Mouse (Mus musculus) forebrain, embryonic 10.5 days (tissue): ENCODE data around the gene Selenos. TPM values are rescaled to one million over a fixed set of nuclear protein-coding genes. Genes with fewer than 3 reads are reported as not detected.
"Not testable (repeated sequence)": the region's sequence is repeated elsewhere in the genome, so short reads cannot be mapped to it uniquely, and the experiment has no call there.

Experiments used
- DNase-seq: peaks from one replicate; pipeline ENCODE4 v3.0.0-alpha.2; 2017; ENCODE audit warnings: low spot score; ENCODE audit errors: extremely low spot score
- H3K27ac ChIP-seq: fragments of 300-500 bp; sonication (generic); 2 replicates; pipeline ENCODE4 v1.5.1; 2016; ENCODE audit warnings: mild to moderate bottlenecking
- H3K27me3 ChIP-seq: fragments of 300-500 bp; sonication (generic); 2 replicates; pipeline ENCODE4 v1.6.1; 2016; ENCODE audit warnings: mild to moderate bottlenecking; ENCODE audit not compliant: poor library complexity, severe bottlenecking
- H3K36me3 ChIP-seq: fragments of 300-500 bp; sonication (generic); replicated peaks from 2 replicates; pipeline ENCODE4 v1.6.1; 2016; ENCODE audit warnings: mild to moderate bottlenecking, moderate library complexity
- H3K4me1 ChIP-seq: fragments of 300-500 bp; sonication (generic); 2 replicates; pipeline ENCODE4 v1.6.1; 2016
- H3K4me3 ChIP-seq: fragments of 300-500 bp; sonication (generic); 2 replicates; pipeline ENCODE4 v1.5.1; 2016; ENCODE audit warnings: mild to moderate bottlenecking, moderate library complexity
- H3K9me3 ChIP-seq: fragments of 300-500 bp; sonication (generic); 2 replicates; pipeline ENCODE4 v1.6.1; 2016; ENCODE audit warnings: mild to moderate bottlenecking, moderate library complexity
- whole genome bisulfite sequencing: fragments of 180-500 bp; shearing (Covaris S2); methylation state at CpG from one replicate; pipeline ENCODE4 v1.1.7; 2016; 5-methylcytosine and 5-hydroxymethylcytosine counted together
- polyA plus RNA-seq: library from polyadenylated mRNA; unstranded; fragments of >200 nt; fragmentation: Nextera tagmentation; extraction: Ambion mirVana; gene quantifications from 2 replicates; pipeline ENCODE4 v1.2.1, GENCODE M21; 2016

Selenos gene
- polyA plus RNA-seq, 1 experiment from 2014 or later = 81.4 TPM

GRCm38 (mm10) chr7:66053946-66054483 is 25.4 kb upstream of the Selenos start:
- H3K36me3 ChIP-seq = no peaks in the 10 kb centered on the region
- no peak for DNase-seq
- no peak overlapping the region for H3K27ac ChIP-seq
- 0 out of 2 replicates have a peak, but pooled peaks cover 8% of the 10 kb centered on the region for H3K27me3 ChIP-seq
- WGBS = 87% methylated on average over 4 of the region's 4 CpGs
- H3K9me3 ChIP-seq = no peaks in the 10 kb centered on the region
- no peaks in the 10 kb centered on the region for H3K4me1 ChIP-seq
- H3K4me3 ChIP-seq = no peak overlapping the region

- not testable (repeated sequence) for H3K27ac ChIP-seq, H3K9me3 ChIP-seq, H3K4me1 ChIP-seq, DNase-seq, H3K4me3 ChIP-seq, H3K27me3 ChIP-seq, H3K36me3 ChIP-seq
- 22% methylated on average over 2 of the region's 2 CpGs for WGBS
Measured at GRCm38 (mm10) chr7:66055356-66055755, 24.1 kb upstream of the Selenos start.

DNA sequence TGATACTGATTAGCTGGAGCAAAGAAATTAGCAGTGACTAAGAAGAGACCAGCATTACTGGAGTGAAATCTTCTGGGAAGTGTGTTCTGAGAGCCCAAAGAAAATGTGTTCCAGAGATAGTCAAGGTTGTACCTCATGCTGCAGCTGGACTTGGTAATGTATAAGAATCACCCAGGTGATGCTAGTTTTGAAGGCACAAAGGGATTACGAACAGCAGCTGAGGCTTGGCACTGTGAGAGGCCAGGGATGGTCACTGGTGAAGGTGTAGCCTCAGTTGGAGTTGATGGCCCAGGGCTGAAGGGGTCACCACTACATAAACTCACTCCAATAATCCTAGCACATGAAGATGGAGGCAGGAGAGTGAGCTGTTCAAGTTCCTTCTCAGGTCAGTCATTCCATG is 20.7 kb upstream of the Selenos start, which contains the start of gene Snrpa1:
Gene Snrpa1, plus strand, starts transcription at position 301 of the 400 bp plus-strand sequence.
- no peak for DNase-seq
- WGBS = 88% methylated on average over 1 of the region's 1 CpGs
- Histone ChIP-seq H3K4me1 (peaks cover 22% of the 10 kb centered on the region), H3K27ac (peak within 1 kb of the TSS; percentile 93; the same call in 1 of the 2 replicates), H3K36me3 (peaks cover 16% of the 10 kb centered on the region), H3K27me3 (0 out of 2 replicates have a peak, but pooled peaks cover 8% of the 10 kb centered on the region), H3K9me3 (no peaks in the 10 kb centered on the region), H3K4me3 (peak within 1 kb of the TSS; percentile 97)

GRCm38 (mm10) chr7:66060066-66060956 is 19.1 kb upstream of the Selenos start:
- 0 out of 2 replicates have a peak, but pooled peaks cover 8% of the 10 kb centered on the region for H3K27me3 ChIP-seq
- DNase-seq = peak; percentile 89
- peak overlapping the region; percentile 93 for H3K27ac ChIP-seq
- peaks cover 22% of the 10 kb centered on the region for H3K4me1 ChIP-seq
- peak overlapping the region; percentile 97 for H3K4me3 ChIP-seq
- H3K9me3 ChIP-seq = no peaks in the 10 kb centered on the region
- WGBS = under 1% methylated on average over 64 of the region's 64 CpGs
- H3K36me3 ChIP-seq = peaks cover 31% of the 10 kb centered on the region

DNA sequence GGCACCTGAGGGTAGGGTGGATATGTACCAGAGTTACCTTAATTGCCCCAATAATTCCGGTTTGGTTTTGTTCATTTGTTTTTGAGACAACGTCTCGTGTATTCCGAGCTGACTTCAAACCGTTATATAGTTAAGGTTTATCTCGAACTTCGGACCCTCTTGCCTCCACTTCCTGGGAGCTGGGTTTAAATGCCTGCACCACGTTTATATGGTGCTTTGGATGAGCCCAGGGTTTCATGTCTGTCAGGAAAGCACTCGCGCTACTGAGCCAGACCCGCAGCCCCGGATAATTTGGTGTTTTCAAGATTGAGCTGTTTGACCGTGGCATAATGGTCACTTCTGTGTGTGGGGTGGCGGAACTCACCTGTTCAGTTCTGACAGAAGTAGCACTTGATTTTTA is 18.4 kb upstream of the Selenos start:
- H3K4me1 ChIP-seq = peaks cover 22% of the 10 kb centered on the region
- peak overlapping the region; percentile 97 for H3K4me3 ChIP-seq
- H3K27ac ChIP-seq = peak overlapping the region; percentile 93
- WGBS = 3% methylated on average over 14 of the region's 14 CpGs
- no peak for DNase-seq
- H3K27me3 ChIP-seq = 0 out of 2 replicates have a peak, but pooled peaks cover 8% of the 10 kb centered on the region
- peaks cover 39% of the 10 kb centered on the region for H3K36me3 ChIP-seq
- H3K9me3 ChIP-seq = no peaks in the 10 kb centered on the region

DNA sequence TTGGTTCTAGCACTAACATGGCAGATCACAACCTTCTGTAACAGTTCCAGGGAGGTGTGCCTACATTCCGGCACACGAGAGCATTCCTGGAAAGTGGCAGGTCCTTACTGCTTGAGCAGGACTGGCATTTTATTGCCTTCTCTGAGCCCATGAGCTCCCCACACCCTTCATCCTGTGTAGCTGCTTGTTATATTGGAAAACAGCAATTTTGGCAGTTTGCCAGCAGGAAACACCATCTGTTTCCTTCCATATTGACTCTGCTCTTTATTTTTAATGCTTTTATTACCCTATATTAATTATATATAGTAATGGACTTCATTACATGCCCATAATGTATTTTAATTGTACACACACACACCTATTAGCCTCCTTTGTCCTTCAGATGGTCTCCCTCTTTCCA is 3.0 kb upstream of the Selenos start:
- no peak overlapping the region for H3K27ac ChIP-seq
- peaks cover 62% of the 10 kb centered on the region for H3K36me3 ChIP-seq
- peaks cover 29% of the 10 kb centered on the region for H3K4me1 ChIP-seq
- 96% methylated on average over 2 of the region's 2 CpGs for WGBS
- no peak overlapping the region for H3K4me3 ChIP-seq
- no peaks in the 10 kb centered on the region for H3K27me3 ChIP-seq
- no peak for DNase-seq
- H3K9me3 ChIP-seq = no peaks in the 10 kb centered on the region

GRCm38 (mm10) chr7:66080231-66080613 is 773 bp downstream of the Selenos start:
- Histone ChIP-seq H3K4me1 (peaks cover 31% of the 10 kb centered on the region), H3K4me3 (peak overlapping the region; percentile 87), H3K27ac (peak overlapping the region; percentile 91), H3K27me3 (no peaks in the 10 kb centered on the region), H3K36me3 (peaks cover 62% of the 10 kb centered on the region), H3K9me3 (no peaks in the 10 kb centered on the region)
- DNase-seq = no peak
- WGBS = 58% methylated on average over 5 of the region's 5 CpGs

DNA sequence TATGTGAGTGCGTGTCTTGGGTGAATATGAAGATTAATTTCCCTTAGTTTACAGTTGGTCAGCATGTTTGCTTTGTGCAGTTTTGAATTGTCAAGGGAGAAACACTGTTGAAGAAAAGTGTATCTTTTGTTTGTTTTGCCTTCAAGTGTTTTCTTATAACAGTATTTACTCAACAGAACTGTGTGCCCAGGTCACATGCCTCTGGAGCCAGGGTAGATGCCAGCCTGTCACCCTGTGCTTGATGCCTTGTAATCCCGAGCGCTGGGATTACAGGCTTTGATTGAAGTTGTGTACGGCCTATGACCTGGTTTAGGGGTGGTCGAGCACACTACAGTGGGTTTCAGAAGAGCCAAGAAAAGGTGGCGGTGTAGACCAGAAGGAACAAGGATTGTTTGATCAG is 4.3 kb downstream of the Selenos start:
- Histone ChIP-seq H3K27ac (no peak overlapping the region), H3K36me3 (peaks cover 77% of the 10 kb centered on the region), H3K27me3 (no peaks in the 10 kb centered on the region), H3K9me3 (no peaks in the 10 kb centered on the region), H3K4me3 (no peak overlapping the region), H3K4me1 (peaks cover 23% of the 10 kb centered on the region)
- no peak for DNase-seq
- WGBS = 91% methylated on average over 6 of the region's 6 CpGs

DNA sequence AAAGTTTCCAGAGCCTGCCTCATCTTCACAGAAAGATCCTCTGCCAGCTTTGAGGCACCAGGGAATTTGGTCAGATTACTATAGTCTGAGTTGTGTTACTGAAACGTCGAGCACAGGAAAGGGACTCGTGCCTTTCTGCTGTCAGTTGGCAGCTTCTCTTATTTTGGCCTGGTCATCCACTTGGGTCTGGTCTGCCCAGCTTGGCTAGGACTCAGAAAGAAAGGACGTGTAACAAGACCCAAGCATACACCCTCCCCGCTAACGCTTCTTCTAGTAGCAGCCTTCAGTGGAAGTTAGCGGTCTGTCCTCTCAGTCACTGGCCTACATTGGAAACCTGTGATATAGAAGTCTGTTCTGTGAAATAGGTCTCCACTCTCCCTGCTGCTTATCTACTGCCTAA is 5.1 kb downstream of the Selenos start:
- 90% methylated on average over 7 of the region's 7 CpGs for WGBS
- H3K27ac ChIP-seq = no peak overlapping the region
- no peaks in the 10 kb centered on the region for H3K9me3 ChIP-seq
- peaks cover 85% of the 10 kb centered on the region for H3K36me3 ChIP-seq
- no peak overlapping the region for H3K4me3 ChIP-seq
- DNase-seq = no peak
- no peaks in the 10 kb centered on the region for H3K27me3 ChIP-seq
- H3K4me1 ChIP-seq = peaks cover 18% of the 10 kb centered on the region

GRCm38 (mm10) chr7:66087652-66088051 is 8.2 kb downstream of the Selenos start:
- Histone ChIP-seq H3K27me3 (no peaks in the 10 kb centered on the region), H3K4me3 (no peak overlapping the region), H3K9me3 (no peaks in the 10 kb centered on the region), H3K27ac (no peak overlapping the region), H3K4me1 (no peaks in the 10 kb centered on the region), H3K36me3 (peaks cover 99% of the 10 kb centered on the region)
- WGBS = 93% methylated on average over 4 of the region's 4 CpGs
- no peak for DNase-seq

DNA sequence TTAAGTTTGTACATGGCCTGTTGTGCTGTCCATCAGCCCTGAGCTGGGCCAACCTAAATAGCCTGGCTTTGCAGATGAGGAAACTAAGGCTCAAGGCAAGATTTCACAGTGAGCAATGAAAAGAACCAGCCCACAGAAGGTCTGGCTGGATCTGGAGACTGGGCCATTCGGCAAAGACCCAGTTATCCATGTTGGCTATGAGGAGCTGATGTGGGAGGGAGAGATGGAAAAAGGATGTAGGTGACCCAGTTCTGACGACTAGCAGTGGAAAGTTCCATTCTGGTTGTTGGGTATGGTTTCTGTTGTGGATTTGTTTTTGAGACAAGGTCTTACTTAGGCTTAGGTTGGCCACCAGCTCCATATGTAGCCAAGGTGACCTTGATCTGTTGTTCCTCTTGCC is 8.6 kb downstream of the Selenos start:
- Histone ChIP-seq H3K4me3 (no peak overlapping the region), H3K9me3 (no peaks in the 10 kb centered on the region), H3K4me1 (no peaks in the 10 kb centered on the region), H3K36me3 (peaks cover 99% of the 10 kb centered on the region), H3K27me3 (no peaks in the 10 kb centered on the region), H3K27ac (no peak overlapping the region)
- DNase-seq = no peak
- 88% methylated on average over 2 of the region's 2 CpGs for WGBS

- H3K36me3 ChIP-seq = peaks cover 72% of the 10 kb centered on the region
- WGBS = 80% methylated on average over 11 of the region's 11 CpGs
Measured at GRCm38 (mm10) chr7:66090676-66091190, 11.3 kb downstream of the Selenos start.

DNA sequence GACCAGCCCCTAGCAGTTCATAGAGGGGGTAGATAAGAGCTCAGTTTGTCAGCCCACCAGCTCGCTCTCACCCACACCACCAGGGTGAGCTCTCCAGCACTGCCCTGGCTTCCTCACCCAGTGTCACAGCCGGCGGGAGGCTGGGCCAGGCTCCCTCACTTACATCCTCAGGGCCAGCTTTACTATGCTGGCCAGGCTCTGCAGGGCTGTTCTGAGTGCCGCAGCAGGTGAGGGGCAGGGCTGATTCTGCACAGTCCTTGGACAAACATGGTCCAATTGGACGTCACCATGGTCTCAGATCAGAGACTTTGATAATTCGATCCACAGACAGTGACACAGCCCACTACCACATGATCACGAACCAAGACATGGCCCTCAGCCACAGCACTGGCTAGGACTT is 12.1 kb downstream of the Selenos start:
- Histone ChIP-seq H3K9me3 (no peaks in the 10 kb centered on the region), H3K4me3 (no peak overlapping the region), H3K4me1 (no peaks in the 10 kb centered on the region), H3K27me3 (no peaks in the 10 kb centered on the region), H3K27ac (no peak overlapping the region), H3K36me3 (peaks cover 64% of the 10 kb centered on the region)
- DNase-seq = no peak
- 86% methylated on average over 7 of the region's 7 CpGs for WGBS

More at GRCm38 (mm10) chr7:66090676-66091190, 11.3 kb downstream of the Selenos start:
- no peak overlapping the region for H3K27ac ChIP-seq
- no peak overlapping the region for H3K4me3 ChIP-seq
- no peaks in the 10 kb centered on the region for H3K9me3 ChIP-seq
- H3K4me1 ChIP-seq = no peaks in the 10 kb centered on the region
- H3K27me3 ChIP-seq = no peaks in the 10 kb centered on the region
- DNase-seq = no peak
